Mouse (Mus musculus) thymus, postnatal 14 days (tissue): ENCODE data around the gene Nfe2l3.
"Not testable (repeated sequence)": the region's sequence is repeated elsewhere in the genome, so short reads cannot be mapped to it uniquely, and the experiment has no call there.

Source experiments
- DNase-seq: peaks from one replicate; pipeline ENCODE4 v3.0.0; 2021

Gene Nfe2l3

GRCm38 (mm10) chr6:51452927-51453503 is 20.5 kb downstream of the Nfe2l3 start:
- DNase-seq = no peak

DNA sequence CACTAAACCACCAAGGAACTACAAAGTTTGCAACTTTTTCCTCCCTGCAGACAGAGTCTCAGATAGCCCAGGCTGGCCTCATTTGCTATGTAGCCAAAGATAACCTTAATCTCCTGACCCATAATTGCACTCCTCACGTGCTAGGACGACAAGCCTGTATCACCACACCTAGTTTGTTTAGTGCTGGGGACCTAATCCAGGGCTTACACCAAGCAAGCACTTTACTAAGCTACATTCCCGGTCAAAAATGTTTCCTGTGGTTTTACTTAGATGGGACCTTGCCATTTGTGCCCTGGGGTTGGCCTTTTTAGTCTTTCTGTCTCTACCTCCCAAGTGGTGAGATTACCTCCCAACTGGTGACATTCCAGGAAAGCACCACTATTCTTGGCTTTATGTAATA is 22.5 kb downstream of the Nfe2l3 start:
- no peak for DNase-seq

DNA sequence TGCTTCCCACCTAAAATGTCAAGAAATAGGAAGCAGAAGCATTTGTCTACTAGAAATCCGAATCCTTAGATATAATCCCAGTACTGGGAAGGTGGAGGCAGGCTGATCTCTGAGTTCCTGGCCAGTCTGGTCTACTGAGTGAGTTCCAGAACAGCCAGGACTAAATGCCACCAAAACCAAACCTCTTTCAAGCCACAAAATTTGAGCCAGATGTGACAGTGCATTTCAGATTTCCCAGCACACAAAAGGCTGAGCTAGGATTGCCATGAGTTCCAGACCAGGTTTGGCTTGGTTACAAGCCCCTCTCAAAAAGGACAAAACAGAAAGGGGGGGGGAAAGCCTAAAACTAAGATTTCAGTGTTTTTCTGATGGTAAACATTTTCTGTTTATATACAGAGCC is 23.7 kb downstream of the Nfe2l3 start:
- no peak for DNase-seq

DNA sequence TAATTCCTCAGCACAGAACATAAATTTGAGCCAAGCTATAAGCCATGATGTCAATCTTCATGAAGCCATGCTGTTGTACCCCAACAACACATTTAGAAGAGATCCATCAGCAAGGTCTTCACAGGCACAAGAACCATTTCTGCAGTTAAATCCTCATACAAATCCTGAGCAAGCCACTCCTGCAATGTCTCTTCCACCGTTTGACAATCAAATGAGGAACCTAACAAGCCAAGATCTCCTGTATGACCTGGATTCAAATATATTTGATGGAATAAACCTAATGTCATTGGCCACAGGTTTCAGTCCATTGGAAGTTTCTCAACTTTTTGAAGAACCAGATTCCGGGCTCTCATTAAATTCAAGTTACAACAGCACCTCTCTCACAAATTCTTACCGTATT is 24.8 kb downstream of the Nfe2l3 start:
- DNase-seq = no peak

GRCm38 (mm10) chr6:51457770-51458387 is 25.4 kb downstream of the Nfe2l3 start:
- DNase-seq = no peak

DNA sequence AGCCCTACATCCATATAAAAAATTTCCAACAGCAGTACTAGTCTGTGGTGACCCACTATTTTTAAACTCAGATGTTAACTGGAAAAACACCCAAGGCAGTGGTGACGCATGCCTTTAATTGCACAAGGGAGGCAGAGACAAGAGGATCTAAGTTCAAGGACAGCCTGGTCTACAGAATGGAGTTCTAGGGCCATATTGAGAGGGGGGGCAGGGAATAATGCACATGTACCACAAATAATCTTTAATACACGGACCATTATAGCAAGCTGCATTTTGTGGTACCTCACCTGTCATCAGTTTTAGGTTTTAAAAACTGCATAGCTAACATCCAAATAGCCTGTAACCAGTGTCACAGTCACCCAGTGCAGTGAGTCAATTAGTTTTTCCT is 26.4 kb downstream of the Nfe2l3 start:
- no peak for DNase-seq

- no peak for DNase-seq
These were observed 27.0 kb downstream of the Nfe2l3 start for GRCm38 (mm10) chr6:51459313-51460020.

GRCm38 (mm10) chr6:51460021-51460360 is 27.5 kb downstream of the Nfe2l3 start:
- DNase-seq = no peak

GRCm38 (mm10) chr6:51460363-51460762 is 27.9 kb downstream of the Nfe2l3 start:
- no peak for DNase-seq

GRCm38 (mm10) chr6:51467649-51468048 is 35.2 kb downstream of the Nfe2l3 start:
- no peak for DNase-seq

DNA sequence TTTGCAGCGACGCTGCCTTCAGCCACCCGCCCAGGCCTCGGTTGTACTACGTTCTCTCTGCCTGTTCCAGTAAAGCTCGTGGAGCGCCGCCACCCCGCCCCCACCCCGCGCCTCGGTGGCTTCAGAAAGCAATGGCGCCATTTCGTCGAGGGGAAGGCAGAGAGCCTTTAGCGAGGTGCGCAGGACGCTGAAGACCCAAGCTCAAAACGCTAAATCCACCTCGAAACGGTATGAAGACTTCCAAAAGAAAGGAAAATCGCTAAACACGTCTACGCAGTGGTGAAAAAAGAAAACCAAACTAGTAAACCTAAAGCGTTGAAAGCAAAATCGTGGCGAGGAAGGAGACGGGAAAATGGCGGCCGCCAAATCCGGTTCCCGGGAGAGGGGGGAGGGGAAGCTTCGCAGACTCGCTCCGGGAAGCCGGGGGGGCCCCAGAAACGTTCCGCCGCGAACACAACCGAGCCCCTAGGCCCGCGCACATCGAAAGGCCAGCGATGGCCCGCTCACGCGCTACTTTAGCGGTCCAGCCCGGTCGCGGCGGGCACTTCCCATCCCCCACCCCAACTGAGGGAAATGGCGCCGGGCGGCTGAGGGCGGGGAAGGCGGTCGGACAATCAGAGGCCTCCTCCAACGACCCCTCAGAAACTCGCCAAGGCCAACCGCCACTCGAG is 36.6 kb downstream of the Nfe2l3 start:
- DNase-seq = peak; percentile 87

DNA sequence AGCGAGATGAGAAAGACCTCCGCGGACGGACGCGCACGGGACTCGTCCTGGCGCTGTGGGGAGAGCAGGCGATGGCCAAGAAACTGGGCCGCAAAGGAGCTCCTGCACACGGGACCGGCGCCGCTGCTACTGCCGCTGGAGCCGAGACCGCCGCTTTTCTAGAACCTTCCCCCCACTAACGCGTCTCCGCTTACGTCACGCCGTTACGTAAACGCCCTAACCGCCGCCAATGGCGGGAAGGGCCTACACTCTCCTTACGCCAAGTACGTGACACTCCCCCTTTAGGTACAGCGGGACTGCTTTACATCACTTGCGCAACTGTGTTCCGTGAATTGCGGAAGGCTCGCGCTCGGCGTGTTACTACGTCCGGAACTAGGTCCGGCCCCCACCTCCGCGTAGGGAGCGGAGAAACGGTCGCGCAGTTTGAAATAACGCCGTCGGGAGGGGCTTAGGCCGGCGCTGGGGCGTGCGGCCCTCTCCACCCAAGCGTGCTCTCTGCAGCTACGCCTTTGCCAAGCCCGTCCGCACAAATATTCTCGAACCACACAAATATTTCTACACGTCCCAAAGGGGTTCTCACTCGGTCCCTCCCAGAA is 37.3 kb downstream of the Nfe2l3 start, which contains the start of gene Hnrnpa2b1:
Hnrnpa2b1 (minus strand) TSS at position 180 of the 596 bp plus-strand sequence.
- DNase-seq = peak; percentile 99

DNA sequence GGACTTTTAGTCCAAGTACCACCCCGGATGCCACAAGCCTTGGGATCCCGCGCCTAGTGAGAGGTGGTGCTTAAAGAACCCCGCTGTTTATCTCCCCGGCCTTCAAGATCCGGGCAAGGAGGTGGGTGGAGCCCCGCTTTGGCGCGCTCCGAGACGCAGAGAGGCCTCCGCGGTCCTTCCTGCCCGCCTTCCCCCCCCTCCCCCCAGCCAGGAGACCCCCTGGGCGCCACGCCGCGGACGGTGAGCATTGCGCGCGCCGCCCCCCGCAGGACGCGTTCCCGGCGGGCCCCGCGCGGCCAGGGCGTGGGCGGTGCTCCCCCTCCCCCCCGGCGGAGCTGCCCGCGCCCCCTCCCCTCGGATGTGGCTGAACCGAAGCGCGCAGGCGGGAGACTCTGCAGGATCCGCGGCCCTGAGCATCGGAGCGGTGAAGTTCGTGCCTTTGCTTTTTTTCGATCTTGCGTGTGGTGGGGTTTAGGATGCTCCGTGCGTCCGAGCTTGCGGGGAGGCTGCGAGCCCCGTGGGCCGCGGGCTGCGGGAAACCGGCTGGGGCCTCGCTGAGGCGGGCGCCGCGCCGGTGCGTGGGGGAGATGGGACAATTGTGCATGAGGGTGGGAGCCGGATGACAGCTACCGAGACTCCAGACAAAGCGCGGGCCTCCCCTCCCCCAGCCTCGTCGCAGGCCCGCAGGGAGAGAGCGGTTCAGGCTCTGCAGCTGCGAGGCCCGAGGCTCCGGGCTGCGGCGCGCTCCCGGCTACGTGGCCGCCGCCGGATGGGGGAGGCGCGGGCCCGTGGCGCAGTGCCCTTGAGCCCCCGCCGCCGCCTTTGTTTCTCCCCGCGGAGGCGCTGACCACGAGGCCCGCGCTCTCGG is 38.1 kb downstream of the Nfe2l3 start, which contains the start of gene Cbx3:
Cbx3 (plus strand) TSS at position 50 of the 868 bp plus-strand sequence.
- DNase-seq = peak; percentile 94

DNA sequence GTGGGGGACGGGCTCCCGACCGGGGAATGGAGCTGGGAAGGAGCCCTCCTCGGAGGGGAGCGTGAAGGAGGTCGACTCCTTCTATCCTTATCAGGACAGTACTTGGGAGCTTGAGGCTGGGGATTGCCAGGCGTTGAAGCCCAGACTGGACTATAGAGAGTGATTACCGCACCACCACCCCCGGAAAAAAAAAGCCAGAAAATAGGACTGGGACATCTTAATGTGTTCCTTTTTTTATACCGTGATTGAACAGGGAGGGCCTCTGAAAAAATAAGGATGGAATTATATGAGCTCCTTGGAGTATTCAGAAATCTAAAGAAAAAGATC is 38.7 kb downstream of the Nfe2l3 start:
- no peak for DNase-seq

- peak; percentile 30 for DNase-seq
These were observed 39.3 kb downstream of the Nfe2l3 start for GRCm38 (mm10) chr6:51471782-51472181.

DNA sequence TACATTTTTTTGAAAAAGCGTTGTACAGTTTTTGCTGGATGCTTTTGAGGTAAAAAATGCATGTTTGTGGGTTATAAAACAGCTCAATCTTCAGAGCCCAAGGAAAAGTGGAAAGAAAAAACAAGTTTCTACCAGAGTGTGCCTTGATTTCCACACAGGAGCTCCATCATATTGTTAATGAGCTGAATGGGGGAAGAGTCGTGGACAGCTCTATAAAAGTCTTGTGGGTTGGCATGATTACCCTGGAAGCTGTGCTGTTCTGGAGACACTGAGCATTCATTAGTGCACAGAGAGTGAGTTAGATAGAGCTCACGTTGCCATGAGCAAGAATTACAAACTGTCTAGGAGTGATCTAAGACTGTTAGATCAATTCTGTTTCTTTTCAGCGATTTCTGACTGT is 39.7 kb downstream of the Nfe2l3 start:
- DNase-seq = no peak

- DNase-seq = no peak
These were observed 46.8 kb downstream of the Nfe2l3 start for GRCm38 (mm10) chr6:51479136-51479731.

DNA sequence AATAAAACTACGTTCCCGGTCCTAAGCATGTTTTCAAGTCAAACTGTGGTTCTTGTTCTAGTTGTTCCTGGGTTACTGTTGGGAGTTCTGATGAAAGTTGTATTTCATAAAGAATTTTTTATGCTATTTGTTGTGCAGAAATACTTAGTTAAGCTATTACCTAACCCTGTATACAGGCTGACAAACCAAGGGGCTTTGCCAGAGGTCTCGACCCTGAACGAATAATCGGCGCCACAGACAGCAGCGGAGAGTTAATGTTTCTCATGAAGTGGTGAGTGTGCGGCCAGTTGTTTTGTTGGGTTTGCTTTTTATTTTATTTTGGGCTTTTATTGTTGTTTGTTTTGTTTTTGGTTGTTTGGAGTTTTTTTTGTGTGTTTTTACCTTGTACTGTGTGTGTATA is 49.1 kb downstream of the Nfe2l3 start:
- no peak for DNase-seq

DNA sequence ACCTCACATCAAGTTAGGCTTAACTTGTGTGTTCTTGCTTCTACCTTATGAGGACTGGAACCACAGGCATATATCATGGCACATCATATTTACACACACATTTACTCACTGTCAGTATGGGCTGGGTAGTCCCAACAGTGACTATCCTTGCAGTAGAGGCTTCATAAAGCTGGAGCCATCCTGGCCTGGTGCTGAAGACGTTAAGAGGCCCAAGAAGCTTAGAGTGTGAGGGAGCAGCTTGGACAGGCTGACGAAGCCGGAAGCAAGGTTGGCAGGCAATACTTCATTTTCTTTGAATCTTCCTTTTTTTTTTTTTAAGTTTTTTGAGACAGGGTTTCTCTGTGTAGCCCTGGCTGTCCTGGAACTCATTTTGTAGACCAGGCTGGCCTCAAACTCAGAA is 51.4 kb downstream of the Nfe2l3 start:
- no peak for DNase-seq

DNA sequence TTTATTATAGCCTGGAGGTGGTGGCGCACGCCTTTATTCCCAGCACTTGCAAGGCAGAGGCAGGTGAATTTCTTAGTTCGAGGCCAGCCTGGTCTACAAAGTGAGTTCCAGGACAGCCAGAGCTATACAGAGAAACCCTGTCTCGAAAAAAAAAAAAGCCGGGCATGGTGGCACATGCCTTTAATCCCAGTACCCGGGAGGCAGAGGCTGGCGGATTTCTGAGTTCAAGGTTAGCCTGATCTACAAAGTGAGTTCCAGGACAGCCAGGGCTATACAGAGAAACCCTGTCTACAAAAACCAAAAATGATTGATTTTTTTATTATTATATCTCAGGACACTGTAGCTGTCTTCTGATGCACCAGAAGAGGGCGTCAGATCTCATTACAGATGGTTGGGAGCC is 52.1 kb downstream of the Nfe2l3 start:
- not testable (repeated sequence) for DNase-seq

GRCm38 (mm10) chr6:51485646-51486045 is 53.2 kb downstream of the Nfe2l3 start:
- no peak for DNase-seq

DNA sequence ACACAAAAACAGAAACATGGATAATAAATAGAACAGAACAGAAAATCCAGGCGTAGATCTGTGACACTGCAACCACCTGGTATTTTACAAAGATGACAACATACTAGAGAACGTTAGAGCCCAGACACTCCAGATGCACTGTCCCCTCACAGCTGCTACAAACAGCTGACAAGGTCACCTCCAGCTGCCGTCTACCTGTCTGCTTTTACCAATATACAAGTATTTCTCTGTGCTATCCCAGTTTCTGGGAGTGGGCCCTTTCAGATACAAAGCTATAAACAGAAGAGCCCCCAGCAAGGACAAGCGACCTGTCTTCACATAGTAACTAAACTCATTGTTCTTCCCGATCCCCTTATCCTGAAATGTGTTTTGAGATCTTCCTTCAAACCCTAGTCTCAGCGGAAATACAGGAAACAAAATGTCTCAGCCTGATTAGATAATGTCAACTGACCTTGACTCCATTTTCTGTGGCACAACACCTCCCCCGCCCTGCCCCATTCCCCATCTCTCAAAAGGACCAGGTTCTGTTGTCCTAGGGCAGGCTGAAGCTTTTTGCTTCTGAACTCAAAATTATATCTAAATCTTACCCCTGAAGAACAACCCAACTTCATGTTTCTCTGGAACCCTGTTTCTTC is 53.7 kb downstream of the Nfe2l3 start:
- no peak for DNase-seq
